Mouse (Mus musculus) embryonic facial prominence, embryonic 14.5 days (tissue): ENCODE measurements around the gene Mkrn2os. TPM values are rescaled to one million over a fixed set of nuclear protein-coding genes. Genes with fewer than 3 reads are reported as not detected.

Experiments used
- ATAC-seq: fragments of 200-750 bp; cut with Nextera tagmentation; 2 replicates; pipeline ENCODE4 v1.8.0; 2017; ENCODE audit warnings: low read depth, moderate number of reproducible peaks, moderate TSS enrichment
- DNase-seq: peaks from one replicate; pipeline ENCODE4 v3.0.0-alpha.2; 2015; ENCODE audit warnings: low spot score
- H3K27ac ChIP-seq: fragments of 300-500 bp; sonication (generic); replicated peaks from 2 replicates; pipeline ENCODE4 v1.5.1; 2014; ENCODE audit warnings: low read depth, mild to moderate bottlenecking, low read length, moderate library complexity
- H3K27me3 ChIP-seq: fragments of 300-500 bp; sonication (generic); replicated peaks from 2 replicates; pipeline ENCODE4 v1.6.1; 2014; ENCODE audit warnings: low read length; ENCODE audit not compliant: control insufficient read depth, insufficient read depth
- H3K36me3 ChIP-seq: fragments of 300-500 bp; sonication (generic); 2 replicates; pipeline ENCODE4 v1.6.1; 2014; ENCODE audit warnings: low read length, mixed read lengths; ENCODE audit not compliant: control insufficient read depth, insufficient read depth
- H3K4me1 ChIP-seq: fragments of 300-500 bp; sonication (generic); 2 replicates; pipeline ENCODE4 v1.6.1; 2014; ENCODE audit warnings: antibody characterized with exemption, low read length; ENCODE audit not compliant: control insufficient read depth, insufficient read depth
- H3K4me2 ChIP-seq: fragments of 300-500 bp; sonication (generic); 2 replicates; pipeline ENCODE4 v1.6.1; 2014; ENCODE audit warnings: low read depth, mild to moderate bottlenecking, low read length, moderate library complexity, mixed read lengths
- H3K4me3 ChIP-seq: fragments of 300-500 bp; sonication (generic); 2 replicates; pipeline ENCODE4 v1.5.1; 2014; ENCODE audit warnings: low read depth, mild to moderate bottlenecking, low read length
- H3K9ac ChIP-seq: fragments of 300-500 bp; sonication (generic); 2 replicates; pipeline ENCODE4 v1.6.1; 2014; ENCODE audit warnings: low read depth, mild to moderate bottlenecking, low read length, moderate library complexity, mixed read lengths
- H3K9me3 ChIP-seq: fragments of 300-500 bp; sonication (generic); 2 replicates; pipeline ENCODE4 v1.6.1; 2016; ENCODE audit warnings: low read length; ENCODE audit not compliant: control insufficient read depth
- WGBS: fragments of 180-500 bp; shearing (Covaris S2); extraction: QIAGEN DNeasy Blood & Tissue Kit; methylation state at CpG from one replicate; pipeline ENCODE4 v1.1.7; 2014; 5-methylcytosine and 5-hydroxymethylcytosine counted together
- polyA plus RNA-seq: library from polyadenylated mRNA; unstranded; fragments of >200 nt; fragmentation: Nextera tagmentation; extraction: Ambion mirVana; gene quantifications from 2 replicates; pipeline ENCODE4 v1.2.1, GENCODE M21; 2014

Gene Mkrn2os
- polyA plus RNA-seq, 1 experiment from 2014 or later = 0.78 TPM

DNA sequence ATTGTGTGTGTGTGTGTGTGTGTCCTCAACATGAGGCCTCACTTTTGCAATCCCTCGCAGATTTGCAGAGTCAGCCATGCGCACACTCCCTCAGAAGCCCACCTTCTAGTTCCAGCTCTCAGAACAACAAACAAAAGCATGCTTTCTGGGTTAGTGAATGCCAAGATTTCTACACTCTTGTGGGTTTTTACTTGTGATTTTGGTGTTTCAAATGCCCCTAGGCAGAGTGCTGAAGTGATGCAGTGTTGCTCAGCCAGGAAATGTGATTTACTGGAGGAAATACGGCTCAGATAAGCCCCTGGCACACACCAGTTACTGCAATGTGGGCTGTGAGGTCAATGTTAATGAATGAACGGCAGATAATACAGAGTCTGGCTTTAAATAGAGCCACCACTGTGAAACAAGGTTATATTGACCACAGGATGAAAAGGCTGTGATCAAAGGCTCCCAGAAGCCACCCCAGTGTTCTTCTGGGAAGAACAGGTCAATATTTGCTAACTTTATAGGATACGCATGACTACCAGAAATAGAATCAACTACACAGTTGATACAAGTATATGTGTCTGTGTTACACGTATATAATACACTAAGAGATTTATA lies 50.6 kb downstream of the Mkrn2os start:
- H3K9ac ChIP-seq = no peak overlapping the region
- no peak overlapping the region for H3K4me2 ChIP-seq
- no peaks in the 10 kb centered on the region for H3K36me3 ChIP-seq
- H3K4me3 ChIP-seq = no peak overlapping the region
- H3K9me3 ChIP-seq = no peaks in the 10 kb centered on the region
- WGBS = 49% methylated on average over 6 of the region's 6 CpGs
- no peaks in the 10 kb centered on the region for H3K27me3 ChIP-seq
- ATAC-seq (no peak), DNase-seq (peak; percentile 64)
- H3K27ac ChIP-seq = no peak overlapping the region
- H3K4me1 ChIP-seq = peaks cover 8% of the 10 kb centered on the region

DNA sequence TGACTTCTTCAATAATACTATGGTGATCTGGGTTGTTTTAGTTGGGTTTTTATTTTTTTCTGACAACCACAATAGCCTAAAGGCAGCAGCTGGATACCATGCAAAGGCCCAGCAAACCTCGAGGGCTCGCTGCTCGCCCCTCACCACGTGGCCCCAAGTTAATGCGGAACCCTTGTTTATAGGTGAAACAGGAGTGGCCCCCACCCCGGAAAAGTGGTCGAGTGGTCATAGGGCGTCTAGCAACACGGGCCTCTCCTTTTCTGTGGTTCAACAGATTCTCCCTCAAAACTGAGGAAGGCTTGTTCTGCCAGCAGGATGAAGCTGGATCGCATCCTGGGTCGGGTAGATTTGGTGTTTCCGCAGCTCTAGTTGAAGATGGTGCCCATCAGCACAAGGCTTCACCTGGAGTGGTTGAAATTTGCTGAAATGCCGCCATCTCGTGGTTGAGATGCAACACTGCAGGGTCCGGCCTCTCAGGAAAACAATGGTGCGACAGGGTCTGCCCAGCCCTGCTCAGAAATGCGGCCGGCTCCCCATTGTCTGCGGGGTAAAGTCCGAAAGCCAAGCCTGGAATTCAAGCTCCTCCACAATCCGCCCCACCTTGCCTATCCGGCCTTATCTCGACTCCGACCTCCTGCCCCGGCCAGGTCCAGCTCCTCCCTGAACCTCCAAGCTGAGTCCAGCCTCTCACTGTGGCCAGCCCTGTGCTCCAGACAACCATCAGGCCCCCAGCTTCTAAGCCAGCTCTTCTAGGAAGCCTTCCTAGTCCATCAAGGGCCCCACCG lies 53.5 kb downstream of the Mkrn2os start:
- ATAC-seq (peak; percentile 90), DNase-seq (peak; percentile 86)
- Histone ChIP-seq H3K4me1 (peaks cover 2% of the 10 kb centered on the region), H3K4me3 (peak overlapping the region; percentile 31), H3K9ac (peak overlapping the region; percentile 64), H3K36me3 (no peaks in the 10 kb centered on the region), H3K9me3 (no peaks in the 10 kb centered on the region), H3K27me3 (no peaks in the 10 kb centered on the region), H3K27ac (no peak overlapping the region), H3K4me2 (peak overlapping the region; percentile 62)
- 20% methylated on average over 26 of the region's 26 CpGs for WGBS

DNA sequence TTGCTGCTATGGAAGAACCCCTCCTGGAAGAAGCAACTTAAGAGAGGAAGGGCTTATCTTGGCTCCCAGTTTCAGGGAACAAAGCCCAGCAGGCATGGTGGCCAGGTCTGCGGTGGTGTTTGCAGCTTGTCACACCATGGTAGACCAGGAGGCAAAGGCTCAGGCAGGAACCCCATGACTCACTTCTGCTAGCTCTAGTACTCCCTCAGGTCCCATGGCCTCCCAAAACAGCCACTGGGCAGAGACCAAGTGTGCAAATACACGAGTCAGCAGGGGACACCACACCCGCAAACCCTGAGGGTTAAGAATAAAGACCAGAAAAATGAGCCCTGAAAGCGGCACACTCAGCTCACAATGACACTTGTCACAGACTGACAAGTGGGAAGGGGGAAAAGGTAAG lies 56.2 kb downstream of the Mkrn2os start:
- no peak overlapping the region for H3K9ac ChIP-seq
- H3K4me1 ChIP-seq = no peaks in the 10 kb centered on the region; the same call in 1 of the 2 replicates
- no peaks in the 10 kb centered on the region for H3K36me3 ChIP-seq
- H3K4me3 ChIP-seq = no peak overlapping the region
- no peak overlapping the region for H3K4me2 ChIP-seq
- no peak for ATAC-seq
- no peak for DNase-seq
- no peak overlapping the region for H3K27ac ChIP-seq
- no peaks in the 10 kb centered on the region for H3K27me3 ChIP-seq
- 71% methylated on average over 4 of the region's 4 CpGs for WGBS
- H3K9me3 ChIP-seq = no peaks in the 10 kb centered on the region

DNA sequence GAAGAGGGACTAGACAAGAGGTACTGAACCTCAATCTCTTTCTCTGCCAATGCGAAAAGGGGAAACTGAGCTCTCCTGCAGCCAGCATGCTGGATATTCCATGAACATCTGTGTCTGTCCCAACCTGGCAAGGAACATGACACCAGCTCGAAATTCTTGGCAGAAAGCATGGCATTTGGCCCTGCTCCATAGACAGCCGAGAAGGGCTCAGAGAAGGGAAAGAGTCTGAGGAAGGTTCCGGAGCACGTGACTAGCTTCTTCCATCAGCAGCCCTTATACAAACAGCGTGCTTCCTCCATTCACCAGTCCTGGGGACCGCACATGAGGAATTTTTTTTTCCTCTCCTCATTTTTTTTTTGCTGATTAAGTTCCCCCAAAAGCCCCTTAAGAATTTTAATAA lies 57.8 kb downstream of the Mkrn2os start:
- H3K36me3 ChIP-seq = no peaks in the 10 kb centered on the region
- H3K27me3 ChIP-seq = no peaks in the 10 kb centered on the region
- no peak overlapping the region for H3K4me3 ChIP-seq
- 43% methylated on average over 7 of the region's 7 CpGs for WGBS
- DNase-seq (peak; percentile 78), ATAC-seq (0 out of 2 replicates have a peak, but pooled peaks have one; percentile 22)
- no peaks in the 10 kb centered on the region; the same call in 1 of the 2 replicates for H3K4me1 ChIP-seq
- no peak overlapping the region for H3K9ac ChIP-seq
- no peak overlapping the region for H3K4me2 ChIP-seq
- H3K27ac ChIP-seq = no peak overlapping the region
- no peaks in the 10 kb centered on the region for H3K9me3 ChIP-seq

Other genes with a start within 250 kb of the Mkrn2os start
- 13.7 and 15.3 TPM in 2 replicates for gene Pparg, start 231.6 kb downstream of the Mkrn2os start, polyA plus RNA-seq
- gene Tsen2, start 47.9 kb downstream of the Mkrn2os start, polyA plus RNA-seq = 24.4 and 31.4 TPM in 2 replicates
- 32.4 and 33.5 TPM in 2 replicates for gene Mkrn2, start 9.3 kb upstream of the Mkrn2os start, polyA plus RNA-seq
- gene Raf1, start 84.1 kb upstream of the Mkrn2os start, polyA plus RNA-seq = 98.6 and 112 TPM in 2 replicates
- 7.5 and 7.8 TPM in 2 replicates for gene Tmem40, start 169.8 kb upstream of the Mkrn2os start, polyA plus RNA-seq
- gene Cand2, start 182.0 kb upstream of the Mkrn2os start, polyA plus RNA-seq = 36.9 and 42.6 TPM in 2 replicates
- gene Rpl32, start 216.2 kb upstream of the Mkrn2os start, polyA plus RNA-seq = 2,245 and 2,432 TPM in 2 replicates
- gene Efcab12, start 245.8 kb upstream of the Mkrn2os start, polyA plus RNA-seq = 0.79 and 0.89 TPM in 2 replicates